Mouse (Mus musculus) CD4-positive, CD25-positive, alpha-beta regulatory T cell, adult 2 months (primary cell): ENCODE measurements around the gene Gm20914.
"Not testable (repeated sequence)": the region's sequence is repeated elsewhere in the genome, so short reads cannot be mapped to it uniquely, and the experiment has no call there.

Source experiments
- DNase-seq: peaks from one replicate; pipeline ENCODE4 v3.0.0-alpha.2; 2012; ENCODE audit warnings: low read depth, low spot score

Gene Gm20914

GRCm38 (mm10) chrY:5725678-5726077, at the start of gene Gm20914:
Gene Gm20914 (plus strand): TSS chrY:5725978.
- DNase-seq = not testable (repeated sequence)
